Mouse (Mus musculus) activated CD4-positive, CD25-positive, alpha-beta regulatory T cell (primary cell): Measurements from ENCODE around the gene Pcolce. TPM values are rescaled to one million over a fixed set of nuclear protein-coding genes. Genes with fewer than 3 reads are reported as not detected.

ENCODE experiments used
- polyA plus RNA-seq, 2 experiments: library from polyadenylated mRNA; unstranded; fragments of 100-300 nt; shearing (Covaris generic); gene quantifications; one replicate each; pipeline ENCODE4 v1.2.1; 2017

Pcolce gene
- under 1 TPM; 0.75 to 0.98 TPM for polyA plus RNA-seq

GRCm38 (mm10) chr5:137613550-137613949 lies at the start of gene Pcolce:
Pcolce (minus strand) TSS chr5:137613784.

GRCm38 (mm10) chr5:137645652-137646091 lies 32.1 kb upstream of the Pcolce start, which contains the start of gene Irs3:
Irs3 (minus strand) TSS chr5:137645714.

GRCm38 (mm10) chr5:137641054-137641453 lies 27.5 kb upstream of the Pcolce start, which contains the start of gene Sap25:
Sap25 (plus strand) TSS chr5:137641334.

GRCm38 (mm10) chr5:137628498-137629305 lies 15.1 kb upstream of the Pcolce start, which contains the start of the genes Fbxo24, Lrch4 and Gm20605:
Fbxo24 (minus strand) TSS chr5:137629002.
Lrch4 (plus strand) TSS chr5:137629121.
Gm20605 (plus strand) TSS chr5:137629175.

GRCm38 (mm10) chr5:137600619-137601364 lies 12.8 kb downstream of the Pcolce start, which contains the start of gene Mospd3:
Mospd3 (minus strand) TSS chr5:137601058.

GRCm38 (mm10) chr5:137569665-137570064 lies 43.9 kb downstream of the Pcolce start, which contains the start of gene Tfr2:
Tfr2 (plus strand) TSS chr5:137569840.

Other genes with a start within 250 kb of the Pcolce start
- under 1 TPM; 0.06 to 0.33 TPM for gene Zan, start 136.7 kb downstream of the Pcolce start, polyA plus RNA-seq
- gene Pop7, start 111.3 kb downstream of the Pcolce start, polyA plus RNA-seq = 10 to 100 TPM; 47.8 to 57.7 TPM
- 10 to 100 TPM in 1 of 2 experiments, 1 to 10 TPM in 1; 8.3 to 15.9 TPM for gene Gigyf1, start 95.2 kb downstream of the Pcolce start, polyA plus RNA-seq
- not detected for gene Epo, start 80.5 kb downstream of the Pcolce start, polyA plus RNA-seq
- gene Gnb2, start 80.3 kb downstream of the Pcolce start, polyA plus RNA-seq = 100 to 1,000 TPM; 290 to 376 TPM
- not detected for gene Actl6b, start 60.3 kb downstream of the Pcolce start, polyA plus RNA-seq
- gene Tfr2, start 43.9 kb downstream of the Pcolce start, polyA plus RNA-seq = 1 to 10 TPM in 1 of 2 experiments, not detected in 1; 1.2 TPM
- gene Mospd3, start 12.7 kb downstream of the Pcolce start, polyA plus RNA-seq = 100 to 1,000 TPM; 105 to 118 TPM
- under 1 TPM; 0.42 to 0.76 TPM for gene Fbxo24, start 15.2 kb upstream of the Pcolce start, polyA plus RNA-seq
- gene Lrch4, start 15.3 kb upstream of the Pcolce start, polyA plus RNA-seq = 100 to 1,000 TPM; 199 to 234 TPM
- gene Gm20605, start 15.4 kb upstream of the Pcolce start, polyA plus RNA-seq = 10 to 100 TPM; 51.3 to 58.0 TPM
- 10 to 100 TPM; 87.4 to 94.1 TPM for gene Sap25, start 27.6 kb upstream of the Pcolce start, polyA plus RNA-seq
- not detected for gene Irs3, start 31.9 kb upstream of the Pcolce start, polyA plus RNA-seq
- 10 to 100 TPM; 18.7 to 27.2 TPM for gene Agfg2, start 70.9 kb upstream of the Pcolce start, polyA plus RNA-seq
- under 1 TPM; 0.80 to 0.97 TPM for gene Nyap1, start 127.8 kb upstream of the Pcolce start, polyA plus RNA-seq
- gene Tsc22d4, start 131.9 kb upstream of the Pcolce start, polyA plus RNA-seq = 100 to 1,000 TPM; 347 to 409 TPM
- gene Ppp1r35, start 165.1 kb upstream of the Pcolce start, polyA plus RNA-seq = 100 to 1,000 TPM; 105 to 113 TPM
- gene Mepce, start 173.9 kb upstream of the Pcolce start, polyA plus RNA-seq = 10 to 100 TPM; 32.6 to 35.7 TPM
- 10 to 100 TPM in 1 of 2 experiments, 1 to 10 TPM in 1; 6.7 to 12.5 TPM for gene Zcwpw1, start 174.0 kb upstream of the Pcolce start, polyA plus RNA-seq
- 1 to 10 TPM in 1 of 2 experiments, under 1 TPM in 1; 0.70 to 1.2 TPM for gene Pilra, start 222.5 kb upstream of the Pcolce start, polyA plus RNA-seq
- gene Pilrb1, start 244.3 kb upstream of the Pcolce start, polyA plus RNA-seq = 1 to 10 TPM in 1 of 2 experiments, under 1 TPM in 1; 0.58 to 1.5 TPM